Mouse (Mus musculus) G1E (cell line): ENCODE measurements around the gene Primpol.

Experiments used
- CTCF ChIP-seq: IDR thresholded peaks from 2 replicates; pipeline ENCODE4 v1.5.1; 2012; ENCODE audit warnings: low read depth, low read length, inconsistent platforms, mixed read lengths
- GATA1 ChIP-seq: IDR thresholded peaks from 2 replicates; pipeline ENCODE4 v1.6.1; 2012; ENCODE audit warnings: borderline replicate concordance, low read length, inconsistent platforms, mixed read lengths
- GATA2 ChIP-seq: IDR thresholded peaks from 2 replicates; pipeline ENCODE4 v1.6.1; 2012; ENCODE audit warnings: low read depth, low read length, inconsistent platforms, borderline replicate concordance
- TAL1 ChIP-seq: conservative IDR thresholded peaks from 2 replicates; pipeline ENCODE4 v1.6.1; 2012; ENCODE audit warnings: low read depth, low read length, inconsistent platforms, mixed read lengths

DNA sequence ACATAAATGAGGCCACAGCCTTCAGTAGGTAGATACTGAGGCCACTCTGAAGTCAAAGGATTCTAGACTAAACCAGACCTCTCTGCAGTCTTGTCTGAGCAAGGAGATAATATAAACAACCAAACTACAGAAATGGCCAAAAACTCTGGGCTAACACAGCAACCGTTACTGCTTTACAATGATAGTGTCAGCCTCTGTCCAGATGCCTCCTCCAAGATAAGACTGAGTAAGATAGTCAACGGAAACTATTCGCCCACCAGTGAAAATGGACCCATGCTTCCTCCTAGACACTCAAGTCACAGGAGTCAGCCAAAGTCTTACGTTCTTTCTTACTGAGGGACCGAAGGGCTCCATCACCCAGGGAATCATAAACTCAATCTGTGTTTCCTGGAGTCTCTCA lies 29.1 kb downstream of the Primpol start:
- TF ChIP-seq CTCF (no peak), TAL1 (peak; percentile 98), GATA1 (no peak), GATA2 (0 out of 2 replicates have a peak, but pooled peaks have one; percentile 32)
